Mouse (Mus musculus): ENCODE data around the gene Grin2a.

Grin2a gene

DNA sequence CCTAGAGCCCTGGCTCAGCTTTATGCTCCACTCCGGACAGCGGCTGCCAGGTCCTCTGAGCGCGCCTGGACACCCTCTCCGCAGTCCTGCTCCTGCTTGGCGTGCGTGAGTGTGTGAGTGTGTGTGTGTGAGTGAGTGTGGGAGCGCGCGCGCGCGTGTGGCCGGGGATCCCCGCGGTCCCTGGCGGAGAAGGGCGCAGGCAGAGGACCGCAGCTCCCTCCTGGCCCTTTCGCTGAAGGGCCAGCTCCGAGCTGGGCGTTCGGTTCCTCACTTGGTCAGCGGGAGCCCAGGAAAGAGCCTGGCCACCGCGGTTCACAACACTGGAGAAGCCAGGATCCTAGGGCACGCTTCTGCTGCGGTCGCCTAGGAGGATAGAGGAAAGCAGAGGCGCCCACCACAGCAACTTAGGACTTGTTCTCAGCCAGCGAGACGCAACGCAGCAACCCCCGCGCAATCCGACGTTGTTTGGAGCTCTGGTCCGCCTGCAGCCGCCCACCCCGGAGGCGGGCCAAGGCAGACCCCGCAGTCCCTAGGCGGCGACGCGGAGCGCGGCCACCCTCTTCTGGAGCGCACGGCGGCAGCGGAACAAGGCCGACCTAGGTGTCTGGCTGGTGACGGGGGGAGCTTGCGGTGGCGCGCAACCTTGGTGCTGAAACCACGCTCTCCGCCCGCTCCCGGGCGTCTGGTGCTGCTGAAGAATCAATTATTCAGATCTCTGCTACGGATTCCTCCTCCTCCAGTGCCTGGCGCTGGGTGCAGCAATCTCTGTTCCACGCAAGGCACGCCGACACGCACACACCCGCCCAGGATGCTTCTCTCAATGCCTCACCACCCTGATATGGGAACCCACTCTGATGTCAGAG is at the start of gene Grin2a:
Gene Grin2a (minus strand): TSS at position 610 of the 863 bp plus-strand sequence.
- DNase-seq: no peak

DNA sequence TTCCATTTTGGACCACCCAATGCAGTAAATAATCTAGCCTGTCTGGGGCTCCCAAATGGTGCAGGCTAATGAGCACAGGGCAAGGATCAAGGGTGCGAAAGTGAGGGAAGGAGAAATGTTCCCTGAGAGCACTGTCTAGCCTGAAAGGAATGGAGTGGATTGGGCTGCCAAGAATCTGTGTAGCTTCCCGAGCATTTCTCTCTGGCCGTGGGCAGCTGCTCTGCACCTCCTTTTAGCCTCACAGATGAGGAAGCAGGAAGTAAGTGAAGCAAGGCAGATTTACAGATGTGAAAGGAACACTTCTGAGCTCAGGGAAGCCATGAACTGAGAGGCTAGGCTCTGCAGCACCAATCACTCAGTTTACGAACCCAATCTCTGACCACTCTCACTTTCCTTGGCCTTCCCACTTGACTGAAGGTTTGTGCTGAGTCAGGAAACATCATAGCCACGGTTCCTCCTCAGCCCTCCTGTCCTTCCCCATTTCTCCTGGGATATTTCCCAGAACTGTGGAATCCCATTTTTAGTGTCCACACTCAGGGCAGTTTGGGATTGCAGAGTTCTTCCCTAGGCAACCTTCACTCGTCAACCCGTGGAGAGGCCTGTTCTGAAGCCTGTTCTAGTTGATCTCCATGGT is 40.3 kb upstream of the Grin2a start:
- no peak for DNase-seq

DNA sequence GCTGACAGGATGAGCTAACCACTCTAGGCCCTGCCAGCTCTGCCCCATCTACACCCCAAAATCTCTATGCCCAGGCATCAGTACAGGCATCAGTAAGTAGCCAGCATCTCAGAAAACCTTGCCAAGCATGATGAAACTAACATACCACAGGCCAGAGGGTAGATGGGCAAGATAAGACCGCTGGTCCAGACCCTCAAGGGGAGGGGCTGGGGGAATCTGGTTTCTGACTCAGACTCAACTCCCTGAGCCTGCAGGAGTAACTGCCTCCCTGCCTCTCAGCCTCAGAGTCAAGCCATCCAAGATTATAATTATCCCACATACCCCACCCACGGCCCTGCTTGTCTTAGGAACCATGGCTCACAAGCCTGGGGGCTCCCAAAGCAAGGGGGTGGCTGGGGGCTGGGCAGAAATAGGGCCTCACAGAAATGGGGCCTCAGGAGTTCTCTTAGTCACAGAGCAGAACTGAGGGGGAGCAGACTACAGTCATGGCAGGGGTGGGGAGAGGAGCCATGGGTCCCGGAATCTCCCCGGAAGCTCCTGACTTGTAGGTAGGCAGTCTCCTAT is 38.1 kb upstream of the Grin2a start:
- DNase-seq: no peak

DNA sequence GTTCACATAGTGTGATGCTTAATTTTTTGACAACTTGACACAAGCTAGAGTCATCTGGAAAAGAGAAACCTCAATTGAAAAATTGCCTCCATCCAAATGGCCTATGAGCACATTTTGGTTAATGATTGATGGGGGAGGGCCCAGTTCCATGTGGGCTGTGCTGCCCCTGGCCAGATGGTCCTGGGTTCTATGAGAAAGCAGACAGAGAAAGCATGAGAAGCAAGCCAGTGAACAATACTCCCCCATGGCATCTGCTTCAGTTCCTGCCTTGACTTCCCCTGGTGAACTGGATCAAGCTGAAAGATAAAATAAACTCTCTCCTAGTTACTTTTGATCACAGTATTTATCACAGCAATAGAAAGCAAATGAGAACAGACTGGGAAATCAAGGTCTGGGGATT is 36.5 kb upstream of the Grin2a start:
- no peak for DNase-seq

DNA sequence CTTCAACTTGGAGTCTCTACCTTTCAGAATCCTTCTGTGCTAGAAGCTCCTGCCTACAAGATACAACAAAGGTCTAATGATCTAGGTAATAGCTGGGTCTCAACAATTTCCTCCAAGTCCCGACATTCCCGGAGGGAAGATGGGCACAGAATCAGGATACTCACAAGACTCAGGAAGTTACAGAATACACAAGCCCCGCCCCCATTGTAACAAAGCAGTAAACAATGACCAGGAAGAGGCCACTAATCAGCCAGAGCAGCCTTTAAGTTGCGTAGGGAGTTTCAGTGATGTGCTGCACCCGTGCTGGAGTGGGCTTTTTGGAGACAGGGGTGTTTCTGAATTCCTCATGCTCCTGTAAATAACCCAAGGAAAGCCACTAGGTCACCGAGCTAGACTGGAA is 31.4 kb upstream of the Grin2a start:
- no peak for DNase-seq

DNA sequence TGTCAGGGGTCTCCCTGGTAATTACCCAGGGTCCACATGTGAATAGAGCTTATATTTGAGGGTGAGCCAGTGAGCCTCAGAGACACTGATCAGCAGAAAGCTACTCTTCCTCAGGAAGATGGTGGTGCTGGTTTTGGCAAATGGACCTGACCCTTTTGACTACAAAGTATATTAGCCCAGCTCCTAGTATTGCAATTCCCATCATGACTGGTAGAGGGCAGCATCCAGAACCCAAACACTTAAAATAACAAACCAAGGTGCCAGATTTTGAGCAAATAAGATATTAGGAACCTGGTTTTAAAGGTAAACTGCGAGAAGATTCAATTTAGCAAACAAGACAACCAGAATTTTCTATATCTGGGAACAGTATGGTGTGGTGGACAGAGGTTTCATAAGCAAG is 14.4 kb upstream of the Grin2a start:
- no peak for DNase-seq

DNA sequence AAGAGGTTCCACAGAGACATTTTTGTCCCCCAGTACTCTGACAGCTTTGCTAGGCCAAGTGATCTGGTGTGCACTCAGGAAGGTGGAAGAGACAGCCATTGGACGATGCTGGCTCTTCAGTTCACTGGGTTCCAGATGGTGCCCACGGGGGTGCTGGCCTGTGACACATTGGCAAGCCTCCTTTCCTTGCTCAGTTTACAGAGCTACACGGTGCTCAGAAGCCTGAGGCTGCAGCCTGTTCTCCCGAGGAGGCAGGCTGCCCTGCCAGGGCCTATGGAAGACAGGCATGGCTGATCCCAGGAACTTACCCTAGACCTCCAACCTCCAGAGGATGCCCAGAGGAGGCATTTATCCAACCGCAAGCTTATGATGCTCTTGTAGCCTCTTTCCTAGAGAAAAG is 10.2 kb upstream of the Grin2a start:
- DNase-seq: no peak

DNA sequence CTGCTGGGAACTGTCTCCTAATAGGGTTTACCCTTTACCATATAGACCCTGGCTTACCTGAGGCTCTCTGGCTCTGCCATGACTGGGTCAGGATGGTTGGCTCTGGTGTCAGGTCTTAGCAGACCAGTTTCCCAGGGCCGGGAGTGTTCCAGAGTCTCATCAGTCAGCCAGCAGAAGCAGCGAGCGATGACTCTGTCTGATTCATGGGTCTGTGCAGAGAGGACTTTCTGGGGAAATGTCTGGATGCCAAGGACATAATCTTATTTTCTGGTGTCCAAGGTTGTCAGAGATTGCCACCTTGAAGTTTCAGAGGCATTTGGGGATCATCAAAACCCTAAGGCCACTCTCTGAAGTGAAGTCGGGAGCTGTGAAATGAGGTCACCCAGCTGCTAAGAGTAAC is 8.7 kb upstream of the Grin2a start:
- no peak for DNase-seq

DNA sequence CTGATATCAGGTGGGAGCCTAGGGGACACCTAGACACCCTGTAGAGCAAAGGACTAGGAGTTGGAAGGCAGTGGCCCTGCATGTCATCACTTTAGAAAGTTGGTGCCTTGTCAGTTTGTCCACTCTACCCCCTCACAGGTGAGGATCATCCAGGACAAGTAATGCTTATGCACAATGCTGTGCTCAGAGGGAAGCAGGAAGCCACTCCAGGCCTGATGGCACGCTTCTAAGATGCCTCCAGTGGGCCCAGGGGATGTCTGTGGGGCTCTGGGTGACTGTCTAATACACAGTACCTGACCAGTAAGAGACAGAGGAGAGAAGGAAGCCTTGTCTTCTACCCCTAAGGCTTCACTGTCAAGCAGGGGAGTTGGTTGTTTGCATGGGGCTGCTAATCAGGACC is 7.6 kb upstream of the Grin2a start:
- no peak for DNase-seq

DNA sequence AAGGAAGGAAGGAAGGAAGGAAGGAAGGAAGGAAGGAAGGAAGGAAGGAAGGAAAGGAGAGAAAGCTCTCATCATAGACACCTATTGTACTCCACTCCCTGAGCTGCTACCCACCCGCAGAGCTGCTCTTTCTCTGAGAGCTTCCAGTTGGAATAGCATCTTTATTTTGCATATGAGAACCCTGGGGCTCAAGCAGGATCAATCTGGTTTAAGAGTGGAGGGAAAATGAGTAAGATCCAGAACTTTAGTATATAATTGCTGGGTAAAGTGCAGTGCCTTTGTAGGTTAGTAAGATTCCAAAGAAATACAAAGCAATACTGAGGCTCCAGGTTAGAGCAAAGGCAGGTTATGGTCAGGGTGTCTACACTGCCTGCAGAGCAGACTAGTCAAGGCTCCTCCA is 6.2 kb upstream of the Grin2a start:
- DNase-seq: no peak

DNA sequence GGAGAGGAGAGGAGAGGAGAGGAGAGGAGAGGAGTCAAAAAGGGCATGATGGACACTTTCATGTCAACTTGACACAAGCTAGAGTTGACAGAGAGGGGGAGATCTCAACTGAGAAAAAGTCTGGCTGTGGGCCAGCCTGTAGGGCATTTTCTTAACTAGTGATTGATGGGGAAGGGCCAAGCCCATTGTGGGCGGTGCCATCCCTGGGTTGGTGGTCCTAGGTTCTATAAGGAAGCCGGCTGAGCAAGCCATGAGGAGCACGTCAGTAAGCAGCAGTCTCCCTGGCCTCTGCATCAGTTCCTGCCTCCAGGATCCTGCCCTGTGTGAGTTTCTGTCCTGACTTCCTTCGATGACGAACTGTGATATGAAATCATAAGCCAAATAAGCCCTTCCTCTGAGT is 4.6 kb upstream of the Grin2a start:
- no peak for DNase-seq

DNA sequence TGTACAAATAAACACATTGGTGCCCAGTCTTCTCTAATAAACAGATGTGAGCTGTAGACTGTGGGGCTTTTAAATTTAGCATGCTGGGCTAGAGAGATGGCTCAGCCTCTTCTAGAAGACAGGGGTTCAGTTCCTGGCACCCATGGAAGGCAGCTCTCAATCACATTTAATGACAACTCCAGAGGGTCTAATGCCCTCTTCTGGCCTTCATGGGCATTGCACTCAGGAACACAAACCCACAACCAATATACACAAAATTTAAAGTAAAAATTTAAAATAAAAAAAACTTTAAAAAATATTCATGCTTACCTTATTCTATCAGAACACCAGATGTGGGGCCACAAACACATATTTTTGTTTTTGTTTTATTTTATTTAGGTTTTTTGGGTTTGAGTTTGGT is 2.6 kb upstream of the Grin2a start:
- DNase-seq: no peak

DNA sequence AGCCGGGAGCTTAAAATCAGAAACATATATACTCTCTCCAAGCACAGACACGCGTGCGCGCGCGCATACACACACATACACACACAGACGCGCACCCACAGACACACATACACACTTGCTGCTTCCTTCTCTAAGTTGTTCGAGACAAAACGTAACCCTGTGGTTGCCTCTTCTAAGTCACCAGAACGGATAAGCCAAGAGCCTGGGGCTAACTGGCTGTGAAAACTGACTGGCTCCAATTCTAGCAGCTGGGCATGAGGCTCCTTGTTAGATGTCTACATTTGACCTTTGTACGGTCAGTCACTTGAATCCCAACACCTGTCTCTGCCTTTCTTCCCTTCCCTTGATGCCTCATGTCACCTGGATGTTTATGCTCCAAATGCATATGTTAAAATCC is 452 bp upstream of the Grin2a start:
- DNase-seq: no peak

DNA sequence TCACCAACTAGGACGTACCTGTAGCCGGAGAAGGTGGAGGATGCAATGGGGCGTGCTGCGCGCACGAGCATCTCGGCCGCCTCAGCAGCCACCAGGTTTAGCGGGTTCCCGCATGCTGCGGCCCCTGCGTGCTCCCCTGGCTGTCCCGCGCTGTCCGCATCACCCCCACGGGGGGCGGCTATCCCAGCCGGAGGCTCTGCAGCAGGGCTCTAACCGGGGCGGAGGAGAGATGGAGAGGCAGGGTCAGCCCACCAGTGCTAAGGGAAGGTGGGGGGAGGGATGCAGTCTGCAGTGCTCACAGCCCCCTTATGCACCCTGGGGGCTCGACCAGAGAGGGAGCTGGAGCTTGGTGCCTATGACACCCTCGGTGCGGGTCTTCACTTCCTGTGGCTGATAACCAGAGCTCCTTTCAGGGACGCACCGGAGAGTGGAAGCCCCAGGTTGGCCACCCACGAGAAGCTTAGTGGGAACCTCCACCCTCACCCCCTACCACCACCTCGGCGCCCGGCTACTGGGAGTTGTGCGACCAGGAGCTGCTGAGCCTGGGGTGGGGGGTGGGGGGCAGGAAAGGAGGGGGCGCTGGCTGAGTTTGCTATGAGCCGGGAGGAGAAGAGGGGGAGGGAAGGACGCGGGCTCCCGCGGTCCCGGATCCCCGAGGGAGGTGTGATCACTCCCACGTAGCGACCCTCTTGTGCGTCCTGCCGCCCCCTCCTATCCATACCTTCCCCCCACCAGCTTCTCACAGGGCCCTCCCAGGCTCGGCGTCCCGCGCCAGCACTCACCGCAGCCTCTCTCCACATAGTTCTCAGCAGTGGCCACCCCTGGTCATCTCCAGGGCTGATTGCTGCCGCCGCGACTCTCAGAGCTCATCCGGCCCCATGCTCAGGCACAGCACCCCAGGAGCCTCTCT is 1.1 kb downstream of the Grin2a start:
- DNase-seq: no peak

DNA sequence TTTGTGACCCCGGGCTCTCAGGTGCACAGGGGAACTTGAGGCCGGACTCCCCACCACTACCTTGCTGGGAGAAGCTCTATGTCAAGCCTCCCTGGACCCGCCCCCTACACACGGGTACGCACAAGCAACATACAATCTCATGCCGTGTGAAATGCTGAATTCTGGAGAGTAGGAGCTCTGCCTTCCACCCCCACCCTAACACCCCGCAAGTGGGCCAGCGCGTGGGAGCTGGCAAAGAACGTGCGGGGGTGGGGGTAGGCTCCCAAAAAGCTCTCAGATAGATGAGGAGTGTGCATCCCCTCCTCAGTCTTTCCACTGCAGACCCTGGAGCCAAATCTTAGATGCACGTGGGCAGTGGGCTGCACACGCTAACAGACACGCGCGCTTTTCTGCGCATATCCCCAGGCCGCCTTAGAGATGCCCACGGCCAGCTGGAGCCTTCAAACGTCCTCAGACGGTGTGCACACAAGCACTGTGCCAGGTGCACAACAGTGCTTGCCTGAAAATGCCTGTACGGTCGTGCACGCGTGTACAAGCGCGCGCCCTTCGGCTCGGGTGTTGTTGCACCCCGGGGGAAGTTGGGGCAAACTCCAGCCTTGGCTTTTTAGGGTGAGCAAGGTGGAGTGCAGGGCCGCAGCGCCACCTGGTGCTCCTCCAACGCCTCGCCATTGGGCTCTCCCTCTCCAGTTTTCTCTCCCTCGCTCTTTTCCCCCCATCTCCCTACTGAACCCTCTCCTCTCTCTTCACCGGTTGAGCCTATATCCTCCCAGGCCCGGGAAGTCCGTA is 1.9 kb downstream of the Grin2a start:
- peak in 1 of 2 experiments; percentile 37 for DNase-seq

DNA sequence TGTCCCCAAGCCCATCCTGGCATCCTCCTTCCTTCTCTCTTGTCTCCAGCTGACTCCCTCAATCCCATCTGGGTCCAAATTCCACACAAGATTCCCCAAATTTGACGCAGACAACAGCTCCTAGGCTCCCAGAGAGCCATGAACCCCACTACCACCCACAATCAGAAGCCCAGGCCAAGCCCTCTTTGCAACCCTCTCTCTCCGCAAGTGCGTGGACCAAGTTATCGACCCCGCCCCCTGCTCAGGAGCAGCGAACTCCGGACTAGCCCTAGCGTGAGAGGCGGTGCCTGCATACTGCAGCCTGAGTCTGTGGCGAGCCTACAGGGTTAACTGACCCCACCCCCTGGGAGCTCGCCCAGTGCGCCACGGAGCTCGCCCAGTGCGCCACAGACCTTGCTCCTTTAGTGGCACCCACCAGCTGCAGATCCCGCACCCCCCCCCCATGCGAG is 2.6 kb downstream of the Grin2a start:
- no peak for DNase-seq

DNA sequence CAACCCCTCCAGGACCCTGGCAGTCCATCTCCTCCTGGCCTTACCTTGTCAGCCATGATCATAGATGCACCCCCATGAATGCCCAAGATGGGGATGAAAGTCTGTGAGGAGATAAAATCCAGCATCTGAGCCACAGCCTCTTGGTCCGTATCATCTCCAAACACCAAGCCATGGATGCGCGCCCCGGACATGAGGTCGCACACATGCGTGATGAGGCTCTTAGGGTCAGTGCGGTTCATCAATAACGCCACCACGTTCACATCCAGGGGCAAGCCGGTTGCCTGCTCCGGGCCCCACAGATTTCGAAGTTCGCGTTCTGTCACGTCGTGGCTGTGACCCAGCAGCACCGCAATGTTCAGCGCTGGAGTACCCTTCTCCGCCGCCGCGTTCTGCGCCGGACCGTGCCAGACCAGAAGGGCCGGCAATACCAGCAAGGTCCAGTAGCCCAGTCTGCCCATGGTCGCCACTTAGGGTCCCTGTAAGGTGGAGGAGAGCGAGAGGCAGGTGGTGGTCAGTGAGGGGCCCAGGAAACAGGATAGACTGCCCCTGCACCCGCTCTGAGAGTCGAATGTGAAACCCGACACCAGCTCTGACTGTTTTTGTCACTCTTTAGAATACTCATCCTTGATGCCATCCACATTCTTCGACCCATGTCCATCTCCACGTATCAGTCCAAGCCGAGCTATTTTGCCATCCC is 3.1 kb downstream of the Grin2a start:
- no peak for DNase-seq

DNA sequence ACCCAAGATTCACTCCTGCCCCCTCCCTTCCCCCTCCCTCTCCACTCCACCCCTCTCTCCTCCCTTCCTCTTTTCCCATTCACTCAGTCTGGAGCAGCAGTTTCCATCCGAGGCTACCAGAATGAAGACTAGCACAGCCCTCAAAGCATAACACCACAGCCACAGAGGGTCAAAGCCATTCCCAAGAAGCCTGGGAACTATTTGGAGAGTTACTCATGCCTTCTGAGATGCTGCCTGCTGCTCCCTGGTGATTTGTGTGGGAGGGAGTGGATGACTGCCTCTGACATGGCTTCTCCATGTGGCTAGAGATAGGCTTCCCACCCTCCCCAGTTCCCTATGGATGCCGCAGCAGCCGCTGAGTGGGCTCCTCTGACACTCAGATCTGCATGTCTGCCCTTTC is 10.3 kb downstream of the Grin2a start:
- DNase-seq: no peak

DNA sequence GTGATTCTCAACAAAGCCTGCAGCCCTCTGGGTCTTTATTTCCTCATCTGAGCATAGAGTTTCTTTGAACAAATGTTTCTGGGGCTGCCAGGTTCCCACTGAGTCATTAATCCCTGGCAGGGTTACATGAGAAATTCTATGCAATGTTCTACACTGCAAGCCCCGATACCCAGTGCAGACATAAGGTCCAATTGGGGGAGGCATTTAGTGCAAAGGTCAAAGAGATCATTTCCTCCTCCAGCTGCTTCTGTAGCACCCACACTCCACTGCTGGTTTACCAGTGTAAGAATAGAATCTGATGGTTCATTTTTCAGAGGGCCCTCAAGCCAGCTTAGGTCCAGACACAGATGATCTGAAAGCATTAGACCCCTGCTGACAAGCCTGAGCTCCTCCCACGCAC is 14.7 kb downstream of the Grin2a start:
- DNase-seq: no peak

DNA sequence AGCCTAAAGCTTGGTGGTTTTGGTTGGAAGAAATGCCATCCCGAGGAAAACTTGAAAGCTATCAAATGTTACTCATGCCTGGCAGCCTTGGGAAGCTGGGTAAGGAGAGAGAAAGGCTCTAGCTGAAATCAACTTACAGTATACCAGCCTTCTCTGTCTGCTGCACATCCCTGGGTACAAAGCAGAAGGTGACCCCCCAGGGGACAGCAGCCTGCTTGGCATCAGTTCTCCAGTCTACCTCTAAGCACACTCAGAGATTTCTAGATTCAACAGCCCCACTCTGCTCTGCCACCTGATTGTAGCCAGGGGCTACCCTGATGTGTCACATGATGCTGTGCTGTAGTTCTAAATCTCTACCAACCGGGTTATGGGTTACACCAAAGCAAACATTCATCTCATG is 17.2 kb downstream of the Grin2a start:
- no peak for DNase-seq

DNA sequence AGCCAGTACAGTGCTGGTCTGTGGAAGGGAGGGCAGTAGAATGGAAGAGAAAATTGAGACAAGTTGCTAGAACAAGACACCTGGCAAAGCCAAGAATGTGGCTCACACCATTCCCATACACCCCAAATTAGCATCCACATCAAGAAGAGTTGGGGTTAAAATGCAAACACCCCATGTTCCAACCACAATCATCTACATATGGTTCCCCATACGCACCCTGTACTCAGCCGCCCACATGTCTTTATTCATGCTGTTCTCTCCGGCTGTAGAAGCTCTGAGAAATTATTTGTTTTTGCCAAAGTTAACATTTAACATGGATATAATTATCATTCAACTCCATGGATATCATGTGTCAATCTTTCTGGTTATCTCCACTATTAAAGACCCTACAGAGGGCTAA is 22.7 kb downstream of the Grin2a start:
- no peak for DNase-seq

DNA sequence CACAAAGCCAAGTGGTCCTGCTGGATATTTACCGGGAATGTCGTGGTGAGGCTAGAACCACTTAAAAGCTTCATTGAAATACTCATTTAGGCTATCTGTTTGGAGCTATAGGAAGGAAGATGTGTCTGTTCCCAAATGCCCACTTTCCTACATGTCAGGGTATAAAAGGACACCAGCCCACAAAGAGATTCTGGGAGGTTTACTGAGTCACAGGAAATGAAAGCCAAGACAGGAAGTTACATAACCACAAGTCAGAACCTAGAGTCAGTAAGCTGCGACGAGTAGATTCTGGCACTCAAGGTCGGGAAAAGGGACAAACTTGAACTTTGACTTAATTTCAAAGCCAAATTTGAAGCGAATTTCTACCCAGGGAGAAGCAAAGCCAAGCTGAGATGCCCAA is 30.9 kb downstream of the Grin2a start:
- no peak for DNase-seq
